Mouse (Mus musculus): ENCODE results near the gene Defa23.
"Not testable (repeated sequence)": the region's sequence is repeated elsewhere in the genome, so short reads cannot be mapped to it uniquely, and the experiment has no call there.

Defa23 gene

GRCm38 (mm10) chr8:21054747-21055146 lies at the start of gene Defa23:
Gene Defa23 (plus strand): TSS chr8:21055047.
- DNase-seq (ENCODE audit: low spot score in 2 of 2): not testable (repeated sequence)

GRCm38 (mm10) chr8:21006801-21007200 lies 48.0 kb upstream of the Defa23 start:
- no peak for DNase-seq (ENCODE audit: low spot score in 2 of 2)

DNA sequence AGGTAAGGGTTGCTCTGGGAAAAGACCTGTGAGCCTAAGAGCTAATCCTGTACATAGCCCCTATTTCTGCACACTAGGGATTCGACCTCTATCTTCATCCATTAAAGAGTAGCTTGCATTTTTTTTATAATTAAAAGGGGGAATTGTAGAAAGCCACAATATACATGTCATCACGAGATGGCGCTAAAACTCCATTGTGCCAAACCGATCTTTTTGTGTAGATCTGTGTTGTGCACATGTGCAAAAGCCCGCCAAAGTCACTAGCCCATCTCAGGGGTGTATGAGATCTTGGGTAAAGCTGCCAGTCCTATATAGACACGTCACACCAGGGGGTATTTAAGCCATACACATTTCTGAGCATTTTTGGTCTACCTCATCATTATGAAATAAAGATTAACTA lies 46.3 kb upstream of the Defa23 start:
- DNase-seq (ENCODE audit: low spot score in 2 of 2): peak in 1 of 2 experiments; percentile 22

GRCm38 (mm10) chr8:21010548-21010947 lies 44.3 kb upstream of the Defa23 start:
- not testable (repeated sequence) for DNase-seq (ENCODE audit: low spot score in 2 of 2)

GRCm38 (mm10) chr8:21025245-21025644 lies 29.6 kb upstream of the Defa23 start, which contains the start of gene Defa21:
Gene Defa21 (plus strand): TSS chr8:21025545.
- DNase-seq (ENCODE audit: low spot score in 2 of 2): not testable (repeated sequence)

GRCm38 (mm10) chr8:21064738-21065137 lies 9.9 kb downstream of the Defa23 start, which contains the start of gene Defa35:
Gene Defa35 (plus strand): TSS chr8:21065038.
- not testable (repeated sequence) for DNase-seq (ENCODE audit: low spot score in 2 of 2)

DNA sequence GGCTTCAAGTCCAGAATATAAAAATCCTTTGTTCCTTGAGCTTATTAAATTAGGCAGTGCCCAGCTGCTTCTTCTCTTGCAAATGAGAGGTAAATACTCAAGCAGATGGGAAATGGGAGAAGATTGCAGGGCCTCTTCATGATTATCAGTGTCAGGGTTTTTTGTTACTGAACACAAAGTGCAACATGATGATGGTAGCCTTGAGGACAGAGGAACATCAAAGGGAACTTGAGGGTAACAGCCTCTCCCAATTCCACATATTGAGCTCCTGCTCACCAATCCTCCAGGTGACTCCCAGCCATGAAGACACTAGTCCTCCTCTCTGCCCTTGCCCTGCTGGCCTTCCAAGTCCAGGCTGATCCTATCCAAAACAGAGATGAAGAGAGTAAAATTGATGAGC lies 29.3 kb downstream of the Defa23 start, which contains the start of gene Defa25:
Gene Defa25 (plus strand): TSS at position 301 of the 400 bp plus-strand sequence.
- not testable (repeated sequence) for DNase-seq (ENCODE audit: low spot score in 2 of 2)

GRCm38 (mm10) chr8:21093106-21093505 lies 38.3 kb downstream of the Defa23 start:
- no peak for DNase-seq (ENCODE audit: low spot score in 2 of 2)

DNA sequence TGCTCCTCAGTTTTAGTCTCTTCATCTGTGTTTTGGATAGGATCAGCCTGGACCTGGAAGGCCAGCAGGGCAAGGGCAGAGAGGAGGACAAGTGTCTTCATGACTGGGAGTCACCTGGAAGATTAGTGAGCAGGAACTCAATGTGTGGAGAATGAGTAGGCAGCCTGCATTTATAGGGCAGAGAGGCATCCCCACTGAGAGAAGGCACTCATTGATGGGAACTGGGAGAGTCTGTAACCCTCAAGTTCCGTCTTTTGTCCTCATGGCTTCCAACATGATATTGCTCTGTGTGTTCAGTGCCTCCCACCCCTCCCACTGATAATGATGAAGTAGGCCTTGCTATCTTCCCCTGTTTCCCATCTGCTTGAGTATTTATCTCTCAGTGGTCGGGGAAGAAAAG lies 41.1 kb downstream of the Defa23 start, which contains the start of gene Gm14851:
Gene Gm14851 (minus strand): TSS at position 101 of the 400 bp plus-strand sequence.
- not testable (repeated sequence) for DNase-seq (ENCODE audit: low spot score in 2 of 2)

Measured in right cerebral cortex, adult 2 months (tissue).